ENCODE assay signal across 28 mouse cellular contexts in genomic region chr5:150186676-150187075, GRCm38 (mm10).
DNase-seq lines count a peak whose midpoint lies in the region; ATAC-seq and TF ChIP-seq lines count a peak whose summit lies in the region.
"Had no signal": no experiment of that assay in that cellular context is flagged by ENCODE, and none has a peak within 500 bp of the region (broad histone marks: within the 10 kb centered on the region; RNA-seq: fewer than 3 reads in every experiment).

No protein-coding gene starts in this region.

- H3K9me3 ChIP-seq in liver, embryonic 13.5 days (replicated peaks): no peaks in the 10 kb centered on the region
- no peaks in the 10 kb centered on the region for H3K9me3 ChIP-seq in liver, embryonic 14.5 days (ENCODE audit: control insufficient read depth, low read length)
- H3K9me3 ChIP-seq in liver, postnatal 0 days (ENCODE audit: low read length): no peaks in the 10 kb centered on the region
- H3K9me3 ChIP-seq in hindbrain, embryonic 11.5 days (ENCODE audit: control insufficient read depth, low read length): no peaks in the 10 kb centered on the region; the same call in 1 of the 2 replicates
- H3K9me3 ChIP-seq: embryonic facial prominence, embryonic 13.5 days; heart, embryonic 10.5 days had no signal

- no peaks in the 10 kb centered on the region for H3K27me3 ChIP-seq in liver, embryonic 13.5 days
- H3K27me3 ChIP-seq in liver, embryonic 14.5 days (ENCODE audit: control insufficient read depth, insufficient read depth, low read length): no peaks in the 10 kb centered on the region
- no peaks in the 10 kb centered on the region for H3K27me3 ChIP-seq in liver, postnatal 0 days (ENCODE audit: insufficient read depth, low read length)
- H3K27me3 ChIP-seq in kidney, adult 2 months (replicated peaks; ENCODE audit: control insufficient read depth, insufficient read depth, low read length): no peaks in the 10 kb centered on the region; the same call in 1 of the 2 replicates
- no peaks in the 10 kb centered on the region for H3K27me3 ChIP-seq in hindbrain, embryonic 11.5 days (ENCODE audit: control insufficient read depth, insufficient read depth, low read length)
- H3K27me3 ChIP-seq: embryonic facial prominence, embryonic 13.5 days; forebrain, embryonic 13.5 days; heart, embryonic 13.5 days; hindbrain, embryonic 13.5 days had no signal

- ATAC-seq in liver, embryonic 13.5 days (ENCODE audit: low read depth): peak; percentile 58; the same call in 1 of the 2 replicates
- ATAC-seq in liver, embryonic 14.5 days (ENCODE audit: insufficient read depth): peak; percentile 55; the same call in 1 of the 2 replicates
- ATAC-seq in liver, postnatal 0 days: no peak
- ATAC-seq in hindbrain, embryonic 11.5 days (ENCODE audit: low FRiP score): no peak
- ATAC-seq: activated CD4-positive, CD25-positive, alpha-beta regulatory T cell, adult 4 months; CD4-positive, CD25-positive, alpha-beta regulatory T cell, adult 4 months; forebrain, embryonic 13.5 days; forebrain, embryonic 16.5 days; hindbrain, embryonic 16.5 days; intestine, embryonic 16.5 days had no signal

- peak; percentile 64 for TF ChIP-seq EP300 in liver, embryonic 14.5 days (IDR thresholded peaks at IDR 0.05; ENCODE audit: low read depth)
- peak; percentile 63 for TF ChIP-seq EP300 in liver, postnatal 0 days (IDR thresholded peaks at IDR 0.05; ENCODE audit: low read depth)

- no peak overlapping the region for H3K4me3 ChIP-seq in liver, embryonic 13.5 days (replicated peaks)
- no peak overlapping the region for H3K4me3 ChIP-seq in liver, embryonic 14.5 days (ENCODE audit: insufficient read depth in 1 of 2, low read depth in 2 of 2, low read length in 2 of 2)
- H3K4me3 ChIP-seq in liver, postnatal 0 days (ENCODE audit: low read depth, low read length): no peak overlapping the region
- no peak overlapping the region for H3K4me3 ChIP-seq in kidney, adult 2 months (ENCODE audit: insufficient read depth, low read depth, low read length)
- no peak overlapping the region for H3K4me3 ChIP-seq in hindbrain, embryonic 11.5 days (ENCODE audit: low read depth, low read length)
- H3K4me3 ChIP-seq: embryonic facial prominence, embryonic 10.5 days; embryonic facial prominence, embryonic 13.5 days; erythroblast, embryonic 14.5 days; forebrain, embryonic 13.5 days; heart, adult 2 months; heart, embryonic 10.5 days; heart, embryonic 13.5 days; hindbrain, embryonic 13.5 days had no signal

- H3K9ac ChIP-seq in liver, embryonic 13.5 days: no peak overlapping the region
- H3K9ac ChIP-seq in liver, embryonic 14.5 days (replicated peaks): no peak overlapping the region
- no peak overlapping the region for H3K9ac ChIP-seq in liver, postnatal 0 days (replicated peaks)
- H3K9ac ChIP-seq in hindbrain, embryonic 11.5 days (ENCODE audit: low read depth, low read length): no peak overlapping the region
- H3K9ac ChIP-seq: embryonic facial prominence, embryonic 13.5 days; forebrain, embryonic 13.5 days; heart, embryonic 13.5 days; hindbrain, embryonic 13.5 days had no signal

- H3K4me2 ChIP-seq in liver, embryonic 13.5 days: no peak overlapping the region
- no peak overlapping the region for H3K4me2 ChIP-seq in liver, embryonic 14.5 days (ENCODE audit: low read depth)
- no peak overlapping the region for H3K4me2 ChIP-seq in liver, postnatal 0 days (ENCODE audit: low read depth, low read length)
- no peak overlapping the region for H3K4me2 ChIP-seq in hindbrain, embryonic 11.5 days (replicated peaks; ENCODE audit: low read depth, low read length)
- H3K4me2 ChIP-seq: embryonic facial prominence, embryonic 13.5 days; forebrain, embryonic 13.5 days; heart, embryonic 13.5 days; hindbrain, embryonic 13.5 days had no signal

- no peaks in the 10 kb centered on the region for H3K36me3 ChIP-seq in liver, embryonic 13.5 days
- no peaks in the 10 kb centered on the region for H3K36me3 ChIP-seq in liver, embryonic 14.5 days (replicated peaks; ENCODE audit: control insufficient read depth, insufficient read depth, low read depth)
- H3K36me3 ChIP-seq in liver, postnatal 0 days (replicated peaks; ENCODE audit: insufficient read depth, low read length): no peaks in the 10 kb centered on the region
- no peaks in the 10 kb centered on the region for H3K36me3 ChIP-seq in kidney, adult 2 months (ENCODE audit: control insufficient read depth, insufficient read depth, low read length)
- H3K36me3 ChIP-seq in hindbrain, embryonic 11.5 days (ENCODE audit: control insufficient read depth, insufficient read depth, low read length): no peaks in the 10 kb centered on the region
- H3K36me3 ChIP-seq: embryonic facial prominence, embryonic 10.5 days; embryonic facial prominence, embryonic 13.5 days; hindbrain, embryonic 13.5 days had no signal

- no peak for TF ChIP-seq CTCF in liver, embryonic 14.5 days (IDR thresholded peaks at IDR 0.05; ENCODE audit: low read depth)
- TF ChIP-seq CTCF in liver, postnatal 0 days (IDR thresholded peaks at IDR 0.05; ENCODE audit: low read depth): no peak
- TF ChIP-seq CTCF in kidney, adult 2 months (conservative IDR thresholded peaks at IDR 0.05; ENCODE audit: insufficient read depth, insufficient read length, low read depth, low read length): no peak

- WGBS in liver, embryonic 13.5 days (ENCODE audit: insufficient replicate concordance): 52% methylated on average over 4 of the region's 4 CpGs
- WGBS in liver, embryonic 14.5 days (ENCODE audit: insufficient replicate concordance): 55% methylated on average over 4 of the region's 4 CpGs
- WGBS in liver, postnatal 0 days (ENCODE audit: insufficient replicate concordance): 74% methylated on average over 4 of the region's 4 CpGs
- WGBS in kidney, adult 2 months: 92% methylated on average over 4 of the region's 4 CpGs
- 88% methylated on average over 4 of the region's 4 CpGs for WGBS in hindbrain, embryonic 11.5 days

- no peak for DNase-seq in liver, embryonic 13.5 days
- no peak for DNase-seq in liver
- DNase-seq in liver, embryonic 14.5 days (ENCODE audit: low read depth in 3 of 3, low spot score in 3 of 3): no peak
- DNase-seq in liver, postnatal 0 days: no peak
- no peak for DNase-seq in kidney, adult 2 months
- no peak for DNase-seq in cerebellum, postnatal 4 days (ENCODE audit: low spot score in 2 of 2)
- no peak for DNase-seq in hindbrain, embryonic 11.5 days (ENCODE audit: low spot score)
- DNase-seq: adrenal gland, postnatal 10 days; adrenal gland, postnatal 36 days; cerebellum, adult 18-20 months; cerebellum, adult 9-10 months; cerebellum, postnatal 14 days; embryo, embryonic 11 days; gastrocnemius, postnatal 10 days; gastrocnemius, postnatal 36 days; heart, adult 2 months had no signal

- no peak overlapping the region for H3K27ac ChIP-seq in liver, embryonic 13.5 days
- H3K27ac ChIP-seq in liver, embryonic 14.5 days: no peak overlapping the region
- no peak overlapping the region for H3K27ac ChIP-seq in liver, postnatal 0 days (ENCODE audit: low read depth)
- no peak overlapping the region for H3K27ac ChIP-seq in kidney, adult 2 months (ENCODE audit: insufficient read depth, low read depth, low read length)
- no peak overlapping the region for H3K27ac ChIP-seq in hindbrain, embryonic 11.5 days (ENCODE audit: low read depth, low read length)
- H3K27ac ChIP-seq: embryonic facial prominence, embryonic 10.5 days; embryonic facial prominence, embryonic 13.5 days; forebrain, embryonic 13.5 days; heart, adult 2 months; heart, embryonic 10.5 days; heart, embryonic 13.5 days; hindbrain, embryonic 13.5 days had no signal

- no peak for TF ChIP-seq POLR2A in kidney, adult 2 months (IDR thresholded peaks at IDR 0.05; ENCODE audit: low read depth, low read length)

- peaks cover 18% of the 10 kb centered on the region for H3K4me1 ChIP-seq in liver, embryonic 13.5 days (replicated peaks)
- H3K4me1 ChIP-seq in liver, embryonic 14.5 days (replicated peaks; ENCODE audit: control insufficient read depth in 2 of 2, insufficient read depth in 2 of 2, low read length in 1 of 2): peaks cover 3 to 12% of the 10 kb centered on the region in 2 experiments
- H3K4me1 ChIP-seq in liver, postnatal 0 days (ENCODE audit: insufficient read depth): no peaks in the 10 kb centered on the region
- H3K4me1 ChIP-seq in kidney, adult 2 months (ENCODE audit: control insufficient read depth, insufficient read depth, low read length): no peaks in the 10 kb centered on the region
- no peaks in the 10 kb centered on the region for H3K4me1 ChIP-seq in hindbrain, embryonic 11.5 days (replicated peaks; ENCODE audit: control insufficient read depth, insufficient read depth, low read length)
- H3K4me1 ChIP-seq: embryonic facial prominence, embryonic 10.5 days; embryonic facial prominence, embryonic 13.5 days; forebrain, embryonic 13.5 days; heart, embryonic 10.5 days; heart, embryonic 13.5 days; hindbrain, embryonic 13.5 days had no signal

Comparison
In these comparisons a context has a peak if more than half of its experiments do, and no peak if none do; other contexts are left out.
1. ATAC-seq: peak in liver, embryonic 13.5 days (single experiment) and liver, embryonic 14.5 days (single experiment); none in liver, postnatal 0 days (single experiment) and hindbrain, embryonic 11.5 days (single experiment).